Mouse (Mus musculus): ENCODE data around the gene Gls. TPM values are rescaled to one million over a fixed set of nuclear protein-coding genes. Genes with fewer than 3 reads are reported as not detected.

Gls gene
- polyA plus RNA-seq, 1 experiment from 2014 or later, result 14.2 TPM

DNA sequence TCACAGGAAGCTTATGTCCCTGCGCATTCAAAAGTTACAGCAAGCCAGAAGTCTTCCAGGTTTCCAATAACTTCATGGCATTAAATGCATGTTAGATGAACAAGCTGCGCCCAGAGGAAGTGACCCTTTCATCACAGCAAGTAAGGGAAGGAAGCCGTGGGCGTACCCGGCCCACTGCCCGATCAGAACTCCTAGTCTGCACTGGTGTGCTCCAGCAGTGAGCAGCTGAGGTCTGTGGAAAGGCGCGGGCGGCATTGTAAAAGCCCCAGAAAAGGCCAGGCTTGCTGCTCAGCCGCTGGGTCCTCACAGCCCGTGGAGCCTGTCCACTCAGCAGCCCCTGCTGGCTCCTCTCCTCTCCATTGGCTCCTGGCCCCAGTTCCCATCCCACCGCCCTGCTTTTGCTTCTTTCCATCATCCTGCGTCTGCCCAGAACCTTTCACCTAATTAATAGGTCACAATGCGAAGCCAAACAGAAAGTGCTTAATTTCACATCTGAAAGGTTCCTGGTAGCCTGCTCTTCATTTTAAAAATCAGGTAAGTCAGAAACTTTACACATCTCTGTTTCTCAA lies 66.3 kb downstream of the Gls start:
- WGBS, result 74% methylated on average over 14 of the region's 14 CpGs
- no peak overlapping the region for H3K27ac ChIP-seq
- no peaks in the 10 kb centered on the region for H3K9me3 ChIP-seq
- H3K4me1 ChIP-seq (replicated peaks), result 0 out of 2 replicates have a peak, but pooled peaks cover 4% of the 10 kb centered on the region
- no peaks in the 10 kb centered on the region for H3K27me3 ChIP-seq (ENCODE audit: insufficient read depth, poor library complexity, severe bottlenecking)
- no peak for DNase-seq (ENCODE audit: low spot score)
- H3K36me3 ChIP-seq, result no peaks in the 10 kb centered on the region
- H3K4me3 ChIP-seq, result no peak overlapping the region

DNA sequence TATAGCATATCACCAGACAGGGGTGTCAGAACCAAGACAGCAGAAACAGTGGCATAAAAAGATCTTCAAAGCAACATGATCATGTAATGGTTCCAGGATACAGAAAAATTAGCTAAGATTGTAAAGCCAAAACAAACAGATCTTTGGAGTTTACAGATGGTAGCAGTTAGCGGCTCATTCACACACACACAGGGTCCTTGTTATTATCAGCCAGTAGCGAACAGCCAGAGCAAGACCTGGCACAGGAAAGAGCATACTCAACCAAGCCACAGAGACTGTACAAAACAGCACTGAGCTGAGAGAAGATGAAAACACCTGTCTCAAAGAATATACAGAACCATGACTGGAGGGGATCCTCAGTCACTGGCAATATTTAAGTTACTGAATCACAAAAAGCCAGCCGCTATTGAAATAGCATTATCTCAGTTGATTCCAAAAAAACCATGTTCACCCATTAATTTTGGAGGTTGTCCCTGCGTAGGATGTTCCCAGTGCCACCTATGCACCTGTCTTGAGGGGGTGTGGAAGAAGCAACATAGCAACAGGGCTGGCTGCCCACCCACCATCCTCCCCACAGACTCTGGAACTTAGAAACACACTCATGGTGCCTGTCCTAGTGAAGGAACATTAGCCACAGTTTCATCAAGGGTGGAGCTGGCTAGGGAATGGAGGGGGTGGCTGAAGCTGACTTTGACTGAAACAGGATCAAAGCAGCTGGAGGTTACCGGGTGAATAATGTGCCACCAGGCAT lies 69.2 kb downstream of the Gls start:
- Histone ChIP-seq H3K27me3 (ENCODE audit: insufficient read depth, poor library complexity, severe bottlenecking) (no peaks in the 10 kb centered on the region), H3K27ac (no peak overlapping the region), H3K4me3 (no peak overlapping the region), H3K9me3 (no peaks in the 10 kb centered on the region), H3K4me1 (replicated peaks) (0 out of 2 replicates have a peak, but pooled peaks cover 4% of the 10 kb centered on the region), H3K36me3 (0 out of 2 replicates have a peak, but pooled peaks cover 3% of the 10 kb centered on the region)
- DNase-seq (ENCODE audit: low spot score), result no peak
- 93% methylated on average over 5 of the region's 5 CpGs for WGBS

DNA sequence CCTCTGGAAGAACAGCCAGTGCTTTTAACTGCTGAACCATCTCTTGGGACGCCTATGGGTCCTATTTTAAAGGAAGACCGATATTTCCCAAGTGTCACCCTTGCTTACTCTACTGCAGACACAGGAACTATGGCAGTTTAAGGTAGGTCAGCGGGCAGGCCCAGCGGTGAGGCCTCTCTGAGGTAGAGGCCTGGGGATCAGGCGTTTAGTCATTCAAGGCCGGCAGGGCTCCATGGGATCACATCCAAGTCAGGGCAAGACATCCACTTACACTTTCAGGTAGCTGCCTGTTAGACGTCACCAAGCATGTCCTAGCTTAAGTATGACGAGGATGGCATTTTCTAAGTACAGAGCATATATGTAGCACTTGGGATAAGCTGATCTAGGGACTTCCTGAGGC lies 71.9 kb downstream of the Gls start:
- Histone ChIP-seq H3K27ac (no peak overlapping the region), H3K36me3 (peaks cover 14% of the 10 kb centered on the region), H3K4me3 (no peak overlapping the region), H3K9me3 (no peaks in the 10 kb centered on the region), H3K4me1 (replicated peaks) (no peaks in the 10 kb centered on the region), H3K27me3 (ENCODE audit: insufficient read depth, poor library complexity, severe bottlenecking) (no peaks in the 10 kb centered on the region)
- WGBS, result 89% methylated on average over 8 of the region's 8 CpGs
- no peak for DNase-seq (ENCODE audit: low spot score)

DNA sequence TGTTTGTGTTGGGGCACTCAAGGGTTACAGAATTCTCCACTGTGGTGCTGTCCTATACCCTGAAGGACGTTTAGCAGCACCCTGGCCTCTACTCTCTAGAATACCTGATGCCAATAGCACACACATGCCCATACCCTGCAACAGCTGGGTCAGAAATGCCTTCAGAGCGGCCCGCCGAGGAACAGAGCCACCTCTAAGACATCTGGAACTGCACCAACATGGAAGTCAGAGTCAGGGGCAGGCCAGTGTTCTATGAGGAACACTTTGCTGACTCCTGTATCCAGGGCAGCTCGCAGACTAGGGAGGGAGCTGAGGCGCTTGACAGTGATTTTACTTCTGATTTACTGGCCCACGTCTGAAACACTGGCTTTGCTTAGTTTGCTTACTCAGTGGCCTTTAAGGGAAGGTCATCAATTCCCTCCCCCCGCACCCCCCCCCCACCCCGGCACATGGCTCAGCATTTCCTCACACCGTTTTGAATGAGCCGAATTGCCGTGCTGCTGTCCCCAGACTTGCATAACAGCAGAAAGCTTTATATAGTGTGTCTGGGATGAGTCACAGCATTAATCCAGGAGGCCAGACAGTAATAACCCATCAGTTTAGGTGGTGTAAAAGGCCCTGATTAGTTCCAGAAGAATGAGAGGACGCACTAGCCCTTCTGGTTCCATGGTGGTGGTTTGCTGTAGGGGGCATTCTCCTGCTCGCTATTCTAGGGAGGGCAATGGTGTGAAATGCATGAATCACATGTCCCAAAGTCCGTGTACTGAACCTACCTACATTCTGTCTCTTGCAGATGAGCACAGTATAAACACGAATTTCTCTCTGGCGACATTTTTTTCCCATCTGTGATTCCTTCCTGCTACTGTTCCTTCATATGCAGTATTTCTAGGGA lies 74.3 kb downstream of the Gls start:
- Histone ChIP-seq H3K9me3 (no peaks in the 10 kb centered on the region), H3K4me3 (no peak overlapping the region), H3K36me3 (peaks cover 16% of the 10 kb centered on the region), H3K27ac (no peak overlapping the region), H3K27me3 (ENCODE audit: insufficient read depth, poor library complexity, severe bottlenecking) (no peaks in the 10 kb centered on the region), H3K4me1 (replicated peaks) (no peaks in the 10 kb centered on the region)
- DNase-seq (ENCODE audit: low spot score), result no peak
- 87% methylated on average over 17 of the region's 17 CpGs for WGBS

DNA sequence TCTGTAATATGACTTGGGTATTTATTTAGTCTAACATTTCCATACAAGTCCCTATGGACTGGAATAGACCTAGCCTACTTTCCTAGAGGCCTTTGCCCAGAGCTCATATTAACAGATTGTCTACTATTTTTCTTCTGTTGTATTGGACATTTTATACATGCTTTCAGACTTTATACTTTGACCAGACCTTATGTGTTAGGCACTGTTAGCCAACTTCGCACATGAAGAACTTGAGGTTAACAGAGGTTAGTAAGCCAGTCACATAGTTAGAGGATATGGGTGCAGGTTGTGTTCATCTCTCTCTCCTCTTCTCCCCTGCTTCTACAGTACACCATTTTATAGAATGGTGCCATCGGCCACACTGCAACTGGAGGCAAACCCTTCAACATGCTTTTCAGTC lies 75.0 kb downstream of the Gls start:
- H3K9me3 ChIP-seq, result no peaks in the 10 kb centered on the region
- no peaks in the 10 kb centered on the region for H3K4me1 ChIP-seq (replicated peaks)
- H3K27me3 ChIP-seq (ENCODE audit: insufficient read depth, poor library complexity, severe bottlenecking), result no peaks in the 10 kb centered on the region
- H3K36me3 ChIP-seq, result peaks cover 16% of the 10 kb centered on the region
- H3K27ac ChIP-seq, result no peak overlapping the region
- no peak overlapping the region for H3K4me3 ChIP-seq
- WGBS, result 97% methylated on average over 2 of the region's 2 CpGs
- DNase-seq (ENCODE audit: low spot score), result no peak

DNA sequence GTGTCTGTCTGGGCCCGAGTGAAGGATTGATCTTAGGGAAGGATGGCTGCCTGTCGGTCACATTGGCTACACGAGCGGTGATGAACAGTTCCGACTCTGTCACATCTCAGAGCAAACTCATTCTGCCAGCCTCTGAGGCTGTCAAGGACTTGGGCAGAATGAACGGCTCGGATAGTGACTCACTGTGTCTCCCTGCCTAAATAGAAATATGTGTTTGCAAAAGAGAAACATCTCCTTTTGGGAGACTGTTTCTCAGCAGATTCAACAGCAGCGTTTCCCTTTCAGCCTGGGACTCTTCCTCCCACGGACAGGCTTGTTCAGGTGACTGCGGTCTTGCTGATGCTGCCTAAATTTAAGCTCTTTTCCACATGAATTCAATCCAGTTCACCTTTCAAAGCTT lies 76.7 kb downstream of the Gls start:
- WGBS, result 91% methylated on average over 10 of the region's 10 CpGs
- H3K27ac ChIP-seq, result no peak overlapping the region
- no peaks in the 10 kb centered on the region for H3K4me1 ChIP-seq (replicated peaks)
- no peak overlapping the region for H3K4me3 ChIP-seq
- H3K36me3 ChIP-seq, result peaks cover 22% of the 10 kb centered on the region
- no peaks in the 10 kb centered on the region for H3K27me3 ChIP-seq (ENCODE audit: insufficient read depth, poor library complexity, severe bottlenecking)
- no peaks in the 10 kb centered on the region for H3K9me3 ChIP-seq
- no peak for DNase-seq (ENCODE audit: low spot score)

DNA sequence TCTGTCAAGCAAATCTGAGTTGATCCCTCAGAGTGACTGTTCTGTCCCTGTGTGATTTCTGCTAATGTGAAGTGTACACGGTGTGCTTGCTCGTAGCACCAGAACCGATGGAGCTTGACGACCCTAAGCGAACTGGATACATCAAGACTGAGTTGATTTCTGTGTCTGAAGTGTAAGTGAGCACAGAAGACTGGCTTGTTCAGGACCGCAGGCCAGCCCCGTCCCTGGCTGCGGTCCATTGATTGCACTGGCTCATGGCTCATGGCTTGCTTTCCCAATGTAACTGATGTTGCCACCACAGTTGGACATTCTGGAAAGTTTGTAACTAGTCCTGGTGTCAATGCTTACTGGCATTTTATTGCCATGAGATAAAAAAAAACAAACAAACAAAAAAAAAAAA lies 78.1 kb downstream of the Gls start:
- 88% methylated on average over 8 of the region's 8 CpGs for WGBS
- Histone ChIP-seq H3K36me3 (peaks cover 26% of the 10 kb centered on the region), H3K27ac (no peak overlapping the region), H3K4me3 (no peak overlapping the region), H3K27me3 (ENCODE audit: insufficient read depth, poor library complexity, severe bottlenecking) (no peaks in the 10 kb centered on the region), H3K4me1 (replicated peaks) (peaks cover 9% of the 10 kb centered on the region), H3K9me3 (no peaks in the 10 kb centered on the region)
- DNase-seq (ENCODE audit: low spot score), result no peak

DNA sequence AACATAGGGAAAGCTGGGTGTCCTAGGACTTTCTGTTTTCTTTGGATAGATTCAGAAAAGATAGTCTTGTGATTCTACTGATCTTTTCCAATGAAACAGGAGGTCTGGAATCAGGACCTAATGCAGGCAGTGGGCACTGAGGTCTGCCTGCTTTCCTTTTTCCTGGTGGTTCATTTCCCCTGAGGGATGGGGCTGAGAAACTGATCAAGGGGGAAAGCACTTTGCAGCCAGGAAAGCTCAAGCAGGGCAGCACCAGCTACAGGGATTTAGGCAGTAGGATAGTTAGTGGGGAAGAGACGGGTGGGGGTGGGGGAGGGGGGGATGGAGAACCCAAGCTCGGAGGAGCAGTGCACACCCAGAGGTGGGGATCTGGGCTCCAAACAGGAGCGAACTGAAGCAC lies 80.1 kb downstream of the Gls start:
- WGBS, result 39% methylated on average over 3 of the region's 3 CpGs
- H3K4me3 ChIP-seq, result no peak overlapping the region
- peaks cover 24% of the 10 kb centered on the region for H3K36me3 ChIP-seq
- H3K27me3 ChIP-seq (ENCODE audit: insufficient read depth, poor library complexity, severe bottlenecking), result no peaks in the 10 kb centered on the region
- no peak overlapping the region for H3K27ac ChIP-seq
- H3K9me3 ChIP-seq, result no peaks in the 10 kb centered on the region
- no peak for DNase-seq (ENCODE audit: low spot score)
- peaks cover 20% of the 10 kb centered on the region for H3K4me1 ChIP-seq (replicated peaks)

DNA sequence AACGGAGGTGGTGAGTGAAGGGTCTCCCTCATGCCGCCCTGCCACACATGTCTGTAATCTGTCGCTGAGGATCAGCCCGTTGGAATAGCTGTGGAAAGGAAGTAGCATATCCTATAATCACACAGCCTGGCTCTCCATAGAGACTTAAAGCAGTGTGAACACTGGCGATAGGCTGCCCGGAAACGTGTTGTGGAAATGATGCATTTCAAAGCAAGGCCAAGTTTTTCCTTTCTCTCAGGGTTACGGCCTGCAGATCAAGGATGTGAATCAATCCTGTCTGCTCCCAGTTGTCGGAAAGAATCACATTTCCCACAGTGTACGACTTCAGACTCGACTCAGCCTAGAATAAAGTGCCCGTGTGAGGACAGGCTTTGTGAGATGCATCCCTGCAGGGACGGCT lies 80.7 kb downstream of the Gls start:
- Histone ChIP-seq H3K4me3 (no peak overlapping the region), H3K4me1 (replicated peaks) (peaks cover 20% of the 10 kb centered on the region), H3K9me3 (no peaks in the 10 kb centered on the region), H3K36me3 (peaks cover 18% of the 10 kb centered on the region), H3K27me3 (ENCODE audit: insufficient read depth, poor library complexity, severe bottlenecking) (no peaks in the 10 kb centered on the region), H3K27ac (no peak overlapping the region)
- DNase-seq (ENCODE audit: low spot score), result no peak
- 74% methylated on average over 13 of the region's 13 CpGs for WGBS

DNA sequence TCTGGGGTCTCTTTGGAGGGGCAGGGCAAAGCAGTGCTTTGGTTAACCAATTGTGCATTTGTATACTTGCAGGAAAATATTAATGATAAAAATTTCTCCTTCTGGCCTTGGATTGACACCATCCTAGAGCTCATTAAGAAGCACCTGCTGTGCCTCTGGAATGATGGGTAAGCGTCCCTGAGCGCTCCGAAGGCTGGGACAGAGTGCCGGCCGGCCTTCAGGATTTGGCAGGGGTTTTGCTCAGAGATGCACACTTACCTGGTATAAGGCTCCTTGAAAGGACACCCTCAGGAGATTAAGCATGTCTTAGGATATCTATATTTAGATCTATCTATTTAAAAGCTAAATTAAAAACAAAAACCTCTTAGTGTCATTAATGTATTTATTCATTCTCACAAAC lies 81.9 kb downstream of the Gls start:
- Histone ChIP-seq H3K4me3 (no peak overlapping the region), H3K9me3 (no peaks in the 10 kb centered on the region), H3K4me1 (replicated peaks) (peaks cover 23% of the 10 kb centered on the region), H3K36me3 (peaks cover 15% of the 10 kb centered on the region; the same call in 1 of the 2 replicates), H3K27me3 (ENCODE audit: insufficient read depth, poor library complexity, severe bottlenecking) (no peaks in the 10 kb centered on the region), H3K27ac (no peak overlapping the region)
- WGBS, result 93% methylated on average over 5 of the region's 5 CpGs
- no peak for DNase-seq (ENCODE audit: low spot score)

DNA sequence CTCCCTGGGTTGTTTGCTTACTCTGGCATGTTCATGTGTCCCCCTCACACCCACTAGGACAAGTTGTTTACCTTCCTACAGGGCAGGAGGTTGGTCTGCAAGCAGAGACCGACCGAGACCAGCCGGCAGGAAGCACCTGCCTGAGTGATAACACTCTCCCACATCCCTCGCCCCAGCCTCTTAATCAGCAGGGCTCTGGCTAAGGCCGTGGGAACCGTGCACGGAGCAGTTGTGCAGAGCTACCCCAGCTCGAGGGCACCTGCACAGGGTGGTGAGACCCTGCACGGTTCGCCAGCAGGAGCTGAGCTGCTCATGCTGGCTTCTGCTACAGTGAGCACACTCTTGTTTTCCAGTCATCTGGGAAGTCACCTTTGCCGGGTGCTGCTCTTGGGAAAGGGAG lies 82.4 kb downstream of the Gls start:
- H3K27me3 ChIP-seq (ENCODE audit: insufficient read depth, poor library complexity, severe bottlenecking), result no peaks in the 10 kb centered on the region
- no peaks in the 10 kb centered on the region for H3K9me3 ChIP-seq
- peaks cover 23% of the 10 kb centered on the region for H3K4me1 ChIP-seq (replicated peaks)
- WGBS, result 58% methylated on average over 11 of the region's 11 CpGs
- no peak for DNase-seq (ENCODE audit: low spot score)
- H3K36me3 ChIP-seq, result peaks cover 15% of the 10 kb centered on the region; the same call in 1 of the 2 replicates
- no peak overlapping the region for H3K4me3 ChIP-seq
- H3K27ac ChIP-seq, result no peak overlapping the region

DNA sequence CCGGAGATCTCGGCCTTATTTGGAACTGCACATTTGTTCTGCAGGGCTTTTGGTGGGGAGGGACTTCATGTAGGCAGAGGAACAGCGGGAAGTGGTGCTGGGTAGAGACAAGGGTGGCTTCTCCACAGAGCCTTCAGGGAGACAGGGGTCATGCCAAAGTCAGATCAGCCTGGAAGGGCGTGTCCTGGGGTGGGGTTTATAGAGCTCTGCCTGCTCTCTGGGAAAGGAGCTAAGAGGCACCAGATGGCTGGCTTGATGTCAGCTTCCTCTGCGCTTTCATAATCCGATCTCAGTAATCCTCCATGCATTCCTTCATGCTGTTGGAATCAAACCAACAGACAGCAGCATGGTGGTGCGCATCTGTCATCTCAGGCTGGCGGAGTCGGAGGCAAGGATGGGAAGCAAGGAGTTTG lies 83.1 kb downstream of the Gls start:
- peak; percentile 15 for DNase-seq (ENCODE audit: low spot score)
- H3K9me3 ChIP-seq, result no peaks in the 10 kb centered on the region
- no peaks in the 10 kb centered on the region for H3K27me3 ChIP-seq (ENCODE audit: insufficient read depth, poor library complexity, severe bottlenecking)
- H3K4me1 ChIP-seq (replicated peaks), result peaks cover 23% of the 10 kb centered on the region
- 71% methylated on average over 9 of the region's 9 CpGs for WGBS
- H3K36me3 ChIP-seq, result peaks cover 13% of the 10 kb centered on the region; the same call in 1 of the 2 replicates
- H3K4me3 ChIP-seq, result no peak overlapping the region
- H3K27ac ChIP-seq, result no peak overlapping the region

DNA sequence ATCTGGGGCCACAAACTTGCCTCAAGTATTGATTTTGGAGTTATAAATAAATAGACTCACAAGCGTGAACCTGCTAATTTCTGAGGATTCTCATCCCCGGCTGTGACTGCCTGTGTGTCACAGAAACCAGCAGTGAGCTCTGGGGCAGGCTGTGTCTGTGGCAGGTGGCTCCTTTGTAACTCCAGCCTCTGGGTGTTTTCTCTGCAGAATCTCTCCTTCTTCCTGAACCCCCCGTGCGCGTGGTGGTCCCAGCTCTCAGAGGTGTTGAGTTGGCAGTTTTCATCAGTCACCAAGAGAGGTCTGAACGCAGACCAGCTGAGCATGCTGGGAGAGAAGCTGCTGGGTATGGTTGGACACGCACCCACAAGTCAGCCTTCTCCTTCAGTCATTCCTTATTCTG lies 84.3 kb downstream of the Gls start:
- no peak overlapping the region for H3K4me3 ChIP-seq
- H3K27ac ChIP-seq, result no peak overlapping the region
- H3K36me3 ChIP-seq, result peaks cover 13% of the 10 kb centered on the region
- H3K9me3 ChIP-seq, result no peaks in the 10 kb centered on the region
- H3K27me3 ChIP-seq (ENCODE audit: insufficient read depth, poor library complexity, severe bottlenecking), result no peaks in the 10 kb centered on the region
- WGBS, result 72% methylated on average over 7 of the region's 7 CpGs
- DNase-seq (ENCODE audit: low spot score), result no peak
- H3K4me1 ChIP-seq (replicated peaks), result peaks cover 23% of the 10 kb centered on the region
